Mouse (Mus musculus) G1E (cell line): ENCODE measurements around the gene Rnf149.

Experiments
- CTCF ChIP-seq: IDR thresholded peaks from 2 replicates; pipeline ENCODE4 v1.5.1; 2012; ENCODE audit warnings: low read depth, low read length, inconsistent platforms, mixed read lengths
- GATA1 ChIP-seq: IDR thresholded peaks from 2 replicates; pipeline ENCODE4 v1.6.1; 2012; ENCODE audit warnings: borderline replicate concordance, low read length, inconsistent platforms, mixed read lengths
- GATA2 ChIP-seq: IDR thresholded peaks from 2 replicates; pipeline ENCODE4 v1.6.1; 2012; ENCODE audit warnings: low read depth, low read length, inconsistent platforms, borderline replicate concordance
- TAL1 ChIP-seq: conservative IDR thresholded peaks from 2 replicates; pipeline ENCODE4 v1.6.1; 2012; ENCODE audit warnings: low read depth, low read length, inconsistent platforms, mixed read lengths

GRCm38 (mm10) chr1:39525763-39526162, 51.4 kb downstream of the Rnf149 start:
- TF ChIP-seq CTCF (no peak), GATA1 (no peak), GATA2 (no peak), TAL1 (no peak)
